Mouse (Mus musculus): ENCODE data around the gene Abcc8.

The Abcc8 gene

DNA sequence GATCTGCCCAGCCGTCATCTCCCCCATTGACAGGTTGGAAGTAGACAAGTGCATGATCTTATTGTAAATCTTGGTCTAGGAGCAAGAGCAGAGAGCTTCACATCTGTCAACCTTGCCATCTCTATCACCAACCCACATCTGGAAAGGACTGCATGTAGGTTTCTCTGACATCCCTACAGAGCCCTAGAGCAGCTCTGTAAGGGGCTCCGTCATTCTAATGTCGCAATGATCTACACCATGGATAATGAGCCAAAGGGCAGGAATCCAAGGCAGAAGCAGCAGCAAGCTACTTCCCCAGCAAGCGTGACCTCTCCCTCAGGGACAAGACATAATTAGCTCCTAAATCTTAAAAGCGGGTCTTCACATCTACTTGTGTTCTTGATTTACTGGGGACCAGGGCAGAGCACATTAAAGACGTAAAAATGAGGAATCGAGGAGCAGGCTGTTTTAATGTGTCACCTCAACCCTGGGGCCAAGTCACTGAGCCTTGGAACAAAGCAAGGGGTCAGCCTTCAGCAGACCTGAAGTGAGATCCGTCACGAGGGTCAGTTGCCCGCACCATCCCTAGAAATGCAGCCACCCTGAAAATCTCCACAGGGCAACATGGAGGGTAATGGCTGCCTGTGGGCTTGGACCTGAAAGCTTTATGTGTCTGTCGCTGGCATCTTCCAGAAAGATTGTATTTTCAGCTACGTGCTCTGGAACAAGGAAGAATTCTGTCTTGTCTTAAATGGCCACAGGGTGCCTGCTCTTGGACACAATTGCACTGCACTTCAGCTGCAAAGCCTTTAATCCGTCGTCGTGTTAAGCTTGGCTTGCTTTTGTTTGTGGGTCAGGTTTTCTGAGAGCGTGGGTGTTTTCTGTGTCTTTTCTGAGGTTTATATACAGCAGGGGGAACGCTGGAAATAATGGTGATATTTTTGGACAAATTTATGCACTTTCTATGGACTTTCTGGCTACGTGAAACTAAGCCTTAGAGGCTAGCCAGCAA lies 25.0 kb downstream of the Abcc8 start:
- DNase-seq, result no peak

DNA sequence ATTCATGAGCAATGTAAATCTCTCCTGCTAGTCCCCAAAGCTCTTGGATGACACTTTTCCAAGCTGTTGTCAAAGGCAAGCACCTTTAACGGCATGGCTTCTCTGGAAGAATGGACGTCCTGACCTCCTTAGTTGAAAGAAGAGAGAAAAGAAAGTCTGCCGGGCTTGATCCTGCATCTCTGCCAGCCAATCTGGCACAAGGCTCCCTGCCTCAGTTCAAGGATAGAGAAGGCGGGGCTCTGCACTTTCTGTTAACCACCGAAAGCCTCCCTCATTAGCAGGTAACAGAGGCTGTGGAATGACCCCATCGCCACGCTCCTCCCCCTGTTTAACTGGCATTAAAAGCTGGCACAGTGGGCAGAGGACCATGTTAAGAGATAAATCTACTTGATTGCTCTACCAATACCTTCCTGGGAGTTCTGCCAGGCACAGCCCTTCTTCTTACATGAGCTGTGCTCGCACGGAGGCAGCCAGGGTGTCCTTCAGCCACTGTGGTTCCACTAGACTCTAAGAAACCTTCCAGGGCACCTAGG lies 26.9 kb downstream of the Abcc8 start:
- no peak for DNase-seq

DNA sequence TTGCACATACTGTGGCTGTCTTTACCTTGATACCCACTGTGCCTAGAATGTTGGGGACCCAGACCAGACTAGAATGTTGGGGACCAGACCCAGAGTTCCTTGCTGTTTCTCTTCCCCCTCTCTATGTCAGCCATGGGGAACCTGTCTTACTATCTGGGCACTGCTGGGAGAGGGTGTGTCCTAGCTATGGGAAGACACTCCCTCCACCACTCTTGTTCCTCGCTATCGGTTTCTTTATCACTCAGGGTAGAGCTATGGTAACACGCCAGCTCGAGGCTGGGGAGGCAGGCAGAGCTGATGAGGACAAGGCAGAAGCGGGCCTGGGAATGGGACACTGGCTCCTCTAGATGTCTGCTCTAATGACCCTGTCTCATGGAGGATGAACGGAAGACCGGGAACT lies 32.4 kb downstream of the Abcc8 start:
- DNase-seq, result no peak

DNA sequence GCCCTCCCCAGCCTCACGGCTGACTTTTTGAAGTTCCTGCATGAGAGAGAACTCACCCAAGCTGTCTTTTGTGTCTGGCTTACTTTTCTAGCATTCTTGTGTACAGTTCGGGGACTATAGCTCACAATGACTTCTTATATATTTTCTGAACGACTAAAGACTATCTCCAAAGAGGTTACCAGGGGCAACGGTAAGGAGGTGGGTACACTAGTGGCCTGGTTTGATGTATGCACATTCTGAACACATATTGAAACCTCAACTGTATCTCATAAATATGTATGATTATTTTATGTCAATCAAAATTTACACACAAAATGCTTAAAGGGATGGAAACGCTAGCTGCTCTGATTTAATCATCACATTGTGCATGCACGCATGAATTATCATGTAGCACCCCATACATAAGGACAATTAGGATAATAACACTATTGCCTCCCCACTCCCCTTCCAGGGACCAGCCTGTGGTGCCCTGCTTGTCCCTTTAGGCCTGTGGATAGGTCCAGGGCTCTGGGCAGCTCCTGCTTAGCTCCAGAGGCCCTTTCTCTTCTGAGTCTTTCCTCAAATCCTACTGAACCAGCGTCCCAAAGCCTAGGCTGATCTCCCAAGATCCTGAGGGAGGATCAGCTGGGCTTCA lies 33.0 kb downstream of the Abcc8 start:
- DNase-seq, result no peak

DNA sequence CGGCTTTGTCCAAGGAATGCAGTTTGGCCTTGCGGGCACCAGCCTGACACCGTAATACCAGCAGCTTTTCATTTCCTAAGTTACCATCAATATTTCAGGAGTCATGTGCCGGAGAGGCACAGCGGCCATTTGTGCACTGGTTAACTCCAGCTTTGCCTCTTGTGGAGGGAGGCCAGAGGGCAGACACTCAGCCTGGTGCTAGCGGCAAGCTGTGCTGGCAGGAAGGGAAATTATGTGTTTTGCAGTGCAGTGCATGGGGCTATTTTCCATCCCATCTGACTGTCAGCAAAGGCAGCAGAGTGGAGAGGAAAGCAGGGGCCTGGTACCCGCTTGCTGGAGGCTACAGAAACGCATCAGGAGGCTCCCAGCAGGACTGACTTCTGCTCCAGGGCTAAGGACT lies 35.8 kb downstream of the Abcc8 start:
- DNase-seq, result no peak

DNA sequence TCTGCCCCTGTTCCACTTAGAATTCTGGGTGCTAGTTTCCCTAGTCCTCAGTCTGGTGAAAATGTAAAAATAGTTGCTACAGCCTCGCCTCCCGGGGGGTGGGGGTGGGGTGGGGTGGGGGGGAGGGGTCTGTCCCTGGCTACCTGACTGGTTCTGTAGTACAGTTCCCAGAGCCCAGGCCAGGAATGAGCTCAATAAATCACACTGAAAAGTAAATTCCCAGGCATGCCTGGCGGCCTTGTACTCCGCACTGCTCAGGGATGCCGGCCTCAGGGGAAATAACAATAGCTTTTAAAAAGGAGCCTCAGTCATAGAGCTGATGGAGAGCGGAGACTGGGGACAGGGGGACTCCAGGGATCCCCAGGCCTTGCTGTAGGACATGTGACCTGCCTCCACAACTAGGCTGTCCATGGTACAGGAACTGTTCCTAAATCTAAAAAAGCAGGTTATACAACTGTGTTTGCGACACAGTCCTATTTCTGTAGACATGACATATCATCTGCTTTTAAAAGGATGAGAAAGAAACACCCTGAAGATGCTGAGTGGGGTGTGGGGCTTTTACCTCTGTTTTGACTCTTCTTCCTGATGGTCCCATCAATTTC lies 41.4 kb downstream of the Abcc8 start:
- no peak for DNase-seq

DNA sequence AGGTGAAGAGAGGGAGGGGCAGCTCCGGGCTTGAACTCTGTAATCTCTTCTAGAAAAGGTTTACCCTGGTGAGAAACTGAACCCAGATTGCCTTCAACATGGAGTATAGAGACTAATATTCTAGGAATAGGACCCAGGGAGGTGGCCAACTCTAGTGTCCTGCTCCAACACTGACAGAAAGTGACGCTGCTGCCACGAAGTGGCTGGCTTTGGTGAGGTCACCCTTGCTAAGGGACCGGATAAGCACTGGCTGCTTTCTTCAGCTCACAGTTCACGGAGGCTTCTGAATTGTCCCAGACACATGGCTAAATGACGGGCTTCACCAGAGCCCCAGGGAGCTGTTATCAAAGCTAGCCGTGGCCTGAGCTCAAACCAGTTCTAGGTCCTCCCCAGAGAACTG lies 46.0 kb downstream of the Abcc8 start:
- no peak for DNase-seq

DNA sequence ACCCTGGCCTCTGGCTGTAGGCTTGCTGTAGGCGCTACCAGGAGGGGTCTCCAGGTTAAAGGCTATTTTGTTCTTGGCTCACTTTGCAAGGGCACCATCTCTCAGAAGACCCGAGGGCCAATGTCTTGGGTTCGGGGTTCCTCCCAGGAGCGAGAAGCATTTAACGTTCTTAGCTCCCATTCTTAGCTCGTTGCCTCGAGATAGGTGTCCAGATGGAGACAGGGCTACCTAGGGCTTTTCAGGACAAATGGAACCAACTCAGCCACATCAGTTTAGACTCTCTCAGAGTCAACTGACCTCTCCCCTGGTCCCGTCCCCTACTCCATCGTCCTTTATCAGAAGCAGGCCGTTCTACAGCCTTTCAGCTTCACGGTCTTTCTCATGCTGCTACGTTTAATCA lies 47.6 kb downstream of the Abcc8 start:
- no peak for DNase-seq

DNA sequence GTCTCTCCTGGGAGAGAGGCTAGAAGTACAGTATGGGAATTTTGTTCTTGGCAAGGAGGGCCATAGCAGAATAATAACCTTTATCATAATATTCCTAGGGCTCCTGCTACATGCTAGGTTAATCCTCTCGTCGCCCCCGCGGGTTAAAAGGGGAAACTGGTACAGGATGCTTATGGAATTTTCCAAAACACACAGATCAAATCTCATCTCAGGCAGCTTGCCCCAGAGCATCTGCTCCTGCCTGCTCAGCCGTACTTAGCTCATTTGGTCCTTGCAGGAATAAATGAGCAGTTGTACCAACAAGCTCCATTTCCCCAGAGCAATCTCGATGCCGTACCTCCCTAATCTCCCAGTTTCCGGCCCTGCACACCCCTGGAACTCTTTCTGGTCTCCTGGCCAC lies 48.0 kb downstream of the Abcc8 start:
- no peak for DNase-seq

DNA sequence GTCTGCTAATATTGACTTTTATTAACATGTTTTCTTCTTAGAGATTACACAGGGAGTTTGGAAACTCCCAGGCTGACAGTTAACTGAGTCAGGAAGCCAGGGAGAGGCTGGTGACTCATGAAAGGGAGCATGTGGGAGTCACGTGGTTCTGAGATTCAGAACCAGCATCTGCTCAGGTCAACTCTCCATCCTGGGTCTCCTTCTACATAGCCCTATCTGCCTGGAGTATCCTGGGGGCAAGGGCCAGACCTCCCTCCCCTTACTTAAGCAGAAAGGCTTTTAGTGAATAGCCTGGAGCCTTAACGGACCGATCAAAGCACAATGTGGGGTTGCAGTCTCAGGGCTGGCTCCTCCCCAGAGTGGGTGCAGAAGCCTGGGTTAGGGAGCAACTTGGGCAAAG lies 48.6 kb downstream of the Abcc8 start:
- DNase-seq, result no peak

DNA sequence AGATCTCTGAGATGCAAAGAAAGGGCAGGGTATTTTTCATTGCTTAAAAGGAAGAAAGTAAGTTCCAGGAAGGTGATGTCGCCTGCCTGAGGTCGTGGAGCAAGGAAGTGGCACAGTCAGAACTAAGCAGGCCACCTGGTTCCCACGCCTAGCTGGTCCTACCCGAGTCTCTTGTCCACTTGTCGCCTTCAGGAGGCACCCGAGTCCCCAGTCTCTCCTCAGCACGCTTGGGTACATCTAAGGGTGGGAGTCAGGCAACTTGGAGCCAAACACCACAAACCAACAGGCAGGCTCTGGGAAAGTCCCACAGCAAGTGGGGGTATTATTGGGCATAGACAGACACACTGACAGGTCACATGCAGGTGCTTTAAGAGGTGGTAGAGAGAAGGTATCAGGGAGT lies 49.1 kb downstream of the Abcc8 start:
- DNase-seq, result no peak

DNA sequence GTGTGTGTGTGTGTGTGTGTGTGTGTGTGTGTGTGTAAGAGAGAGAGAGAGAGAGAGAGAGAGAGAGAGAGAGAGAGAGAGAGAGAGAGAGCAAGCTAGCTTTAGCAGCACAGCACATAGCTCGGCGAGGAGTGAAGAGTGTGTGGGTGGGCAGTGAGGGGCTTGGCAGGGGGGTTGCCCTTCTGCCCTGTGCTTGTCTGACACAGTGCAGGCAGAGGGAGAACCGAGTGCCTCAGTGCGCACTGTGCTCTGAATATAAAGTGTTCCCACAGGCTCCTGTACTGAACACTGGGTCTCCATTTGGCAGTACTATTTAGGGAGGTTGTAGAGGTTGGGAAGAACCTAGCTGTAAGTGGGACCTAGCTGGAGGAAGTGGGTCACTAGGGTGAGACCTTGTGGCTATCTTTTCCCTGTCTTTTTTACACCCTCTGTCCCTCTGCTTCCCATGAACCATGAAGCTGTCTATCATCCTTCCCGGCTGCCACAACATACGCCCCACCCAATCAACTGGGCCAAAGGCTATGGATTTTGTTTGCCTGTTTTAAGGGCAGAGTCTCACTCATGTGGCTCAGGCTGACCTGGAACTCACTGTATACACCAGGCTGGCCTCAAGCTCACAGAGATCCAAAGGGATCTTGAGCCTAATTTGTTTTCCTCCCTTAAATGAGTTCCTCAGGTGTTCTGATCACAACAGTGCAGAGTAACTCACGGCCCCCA lies 50.2 kb downstream of the Abcc8 start:
- DNase-seq, result no peak

DNA sequence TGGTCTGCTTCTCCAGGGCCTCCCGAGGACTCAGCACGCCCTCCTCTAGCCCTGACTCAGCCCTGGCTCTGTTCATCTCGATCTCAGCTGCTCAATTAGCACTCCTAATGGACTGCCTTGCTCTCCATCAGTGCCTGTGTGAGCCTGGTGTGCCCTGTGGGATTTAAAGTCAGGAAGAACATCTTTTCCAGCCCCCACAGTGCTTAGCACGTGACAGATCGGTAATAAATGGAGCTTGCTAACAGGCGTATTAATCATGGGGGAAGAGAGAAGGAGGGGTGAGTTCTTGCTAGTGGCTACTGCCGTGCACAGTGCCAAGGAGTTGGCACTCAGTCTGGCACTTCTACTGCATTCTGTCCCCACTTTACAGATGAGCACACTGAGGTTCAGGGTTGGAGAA lies 51.6 kb downstream of the Abcc8 start:
- DNase-seq, result no peak

DNA sequence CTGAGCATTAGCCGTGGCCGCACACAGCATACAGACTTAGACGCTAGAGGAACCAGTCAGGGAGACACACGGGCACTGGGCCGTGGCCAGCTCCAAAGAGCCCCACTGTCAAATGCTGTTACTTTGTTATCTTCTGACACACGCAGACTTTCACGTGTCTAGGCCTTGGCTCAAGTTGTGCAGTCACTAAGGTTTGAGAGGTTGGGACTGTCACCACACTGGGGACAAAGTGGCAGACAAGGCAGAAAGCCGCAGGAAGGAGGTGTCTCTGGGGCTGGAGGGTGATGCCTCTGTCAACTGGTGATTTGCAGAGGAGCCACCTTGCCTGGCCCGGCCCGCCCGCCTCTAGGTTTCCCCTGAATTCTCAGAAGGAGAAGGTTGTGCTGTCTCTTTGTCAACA lies 54.5 kb downstream of the Abcc8 start:
- no peak for DNase-seq

DNA sequence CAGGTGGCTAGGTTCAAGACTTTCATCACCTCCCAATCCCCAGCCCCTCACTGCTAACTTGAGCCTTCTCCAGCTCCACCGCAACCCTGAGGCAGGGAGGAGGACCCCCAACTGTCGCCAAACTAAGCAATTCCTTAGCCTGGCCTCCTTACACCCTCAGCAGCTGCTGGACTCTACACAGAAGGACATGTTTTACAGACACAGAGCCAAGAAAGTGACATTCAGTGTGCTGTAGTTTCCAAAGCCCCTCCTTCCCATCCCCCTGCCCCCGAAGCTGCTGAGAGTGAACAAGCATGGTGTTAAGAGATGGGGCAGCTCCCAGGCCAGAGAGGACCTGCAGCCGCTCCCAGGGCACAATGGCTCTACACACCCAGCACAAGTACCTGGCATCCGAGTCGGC lies 55.4 kb downstream of the Abcc8 start:
- DNase-seq, result no peak

DNA sequence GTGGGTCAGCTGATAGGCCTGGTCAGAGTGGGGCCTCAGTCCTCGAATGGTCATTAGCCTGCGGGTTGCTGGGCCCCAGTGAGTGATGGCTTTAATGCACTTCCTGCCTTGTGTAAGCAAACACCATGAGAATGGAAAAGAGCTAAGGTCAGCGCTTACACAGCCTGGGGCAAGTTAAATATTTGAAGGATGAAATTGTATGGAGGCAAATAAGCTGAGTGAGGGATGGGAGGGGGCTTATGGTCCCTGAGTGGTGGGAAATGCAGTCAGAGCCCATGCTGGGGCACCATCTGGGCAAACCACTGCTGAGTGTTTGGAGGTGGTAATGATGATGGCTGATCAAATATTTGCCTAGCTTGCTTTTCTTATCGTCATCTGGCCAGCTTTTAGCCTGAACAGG lies 56.9 kb downstream of the Abcc8 start:
- no peak for DNase-seq

DNA sequence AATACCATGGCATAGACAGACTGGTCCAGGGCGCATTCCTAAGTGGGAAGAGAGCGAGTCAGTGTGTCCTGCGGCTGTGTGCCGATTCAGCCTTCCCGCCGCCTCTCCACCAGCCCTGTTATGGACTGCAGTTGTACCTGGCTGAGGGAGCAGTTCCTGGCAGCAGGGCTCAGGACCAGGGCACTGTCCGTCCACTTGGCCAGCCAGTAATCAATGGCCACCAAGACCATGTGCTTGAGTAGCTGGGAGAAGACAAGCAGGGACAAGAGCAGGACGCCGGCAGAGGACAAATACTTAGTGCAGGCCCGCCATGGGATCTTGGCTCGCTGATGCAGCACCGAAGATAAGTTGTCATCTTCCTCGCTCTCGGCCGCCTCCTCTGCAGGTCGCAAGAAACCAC lies 62.8 kb downstream of the Abcc8 start:
- no peak for DNase-seq

DNA sequence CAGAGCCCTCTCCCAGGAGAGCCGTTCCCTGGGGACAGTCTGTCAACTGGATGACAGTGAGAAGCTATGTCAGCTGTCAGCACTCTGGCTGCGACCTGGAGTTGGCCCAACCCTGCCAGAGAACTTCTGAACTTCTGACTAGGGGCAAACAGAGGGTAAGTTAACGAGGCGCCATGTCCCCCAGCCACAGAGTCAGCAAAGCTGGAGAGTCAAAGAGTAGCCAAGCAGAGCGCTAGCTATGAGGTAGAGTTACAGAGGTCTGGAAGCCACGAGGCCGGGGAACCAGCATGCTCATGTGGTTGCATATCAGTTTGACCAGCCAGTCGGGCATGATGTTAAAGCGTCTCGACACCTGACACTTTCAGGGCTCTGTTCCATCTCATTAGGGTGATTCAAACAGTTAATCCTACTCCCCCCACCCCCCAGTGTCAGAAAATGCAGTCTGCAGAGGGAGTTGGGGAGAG lies 63.7 kb downstream of the Abcc8 start:
- no peak for DNase-seq

DNA sequence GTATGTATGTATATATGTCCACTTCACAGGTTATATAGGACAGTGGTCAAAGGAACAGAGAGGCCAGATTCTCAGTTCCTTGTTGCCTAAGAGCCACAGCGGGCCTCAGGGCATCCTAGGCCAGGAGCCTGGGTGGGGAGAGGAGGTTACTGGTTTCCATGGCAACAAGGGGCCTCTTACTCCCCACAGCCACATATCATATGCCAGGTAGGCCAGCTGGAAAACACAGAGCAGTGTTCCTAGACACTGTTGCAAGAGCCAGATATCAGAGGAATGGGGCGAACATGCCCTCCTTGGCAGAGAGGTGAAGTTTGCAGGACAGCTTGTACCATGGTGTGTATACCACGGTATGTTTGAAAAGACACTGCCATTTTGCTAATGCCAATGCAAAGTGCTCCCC lies 66.4 kb downstream of the Abcc8 start:
- DNase-seq, result no peak

DNA sequence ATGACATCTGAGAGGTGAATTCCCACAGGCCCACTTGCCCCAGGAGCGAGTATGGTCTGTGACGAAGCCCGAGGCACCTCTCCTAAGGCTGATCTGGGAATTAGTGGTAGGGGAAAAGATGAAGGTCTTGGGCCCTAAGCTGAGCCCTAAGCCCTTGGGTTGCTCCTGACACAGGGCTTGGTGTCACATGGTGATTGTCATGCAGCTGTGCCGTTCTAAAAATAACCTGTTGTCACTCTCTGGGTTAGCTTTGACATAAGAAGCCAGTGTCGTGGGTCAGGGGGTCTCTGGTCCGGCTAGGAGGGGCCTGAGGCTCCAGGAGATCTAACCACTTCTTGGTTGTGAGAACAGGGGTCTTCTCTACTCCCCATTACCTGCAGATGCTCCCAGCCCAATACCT lies 67.9 kb downstream of the Abcc8 start:
- DNase-seq, result no peak

DNA sequence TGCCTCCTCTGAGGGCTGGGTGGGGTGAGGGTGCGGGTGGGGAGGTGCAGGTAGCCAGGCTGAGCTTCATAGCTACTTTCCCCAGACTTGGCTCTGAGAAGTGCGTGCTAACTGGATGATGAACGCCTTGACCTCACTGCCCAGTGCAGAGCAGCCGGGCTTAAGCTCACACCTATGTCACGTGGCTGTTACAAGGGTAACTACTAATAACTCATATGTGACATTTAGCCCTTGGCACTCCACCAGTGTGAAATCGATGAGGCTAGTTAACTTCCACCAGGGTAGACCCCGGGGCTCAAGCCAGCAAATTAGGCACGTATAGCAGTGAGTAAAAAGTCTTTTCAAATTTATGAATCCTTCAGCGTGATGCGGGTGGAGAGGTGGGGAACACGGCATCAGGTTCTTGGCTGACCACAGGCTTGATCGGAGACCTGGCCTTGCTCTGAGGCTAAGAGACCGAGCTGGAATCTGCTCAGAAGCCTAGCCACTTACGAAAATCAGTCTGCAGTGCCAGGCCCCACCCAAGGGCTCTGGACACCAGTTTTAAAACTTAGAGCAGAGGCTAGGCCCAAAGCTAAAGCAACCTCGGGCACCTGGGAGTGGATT lies 68.5 kb downstream of the Abcc8 start:
- no peak for DNase-seq

DNA sequence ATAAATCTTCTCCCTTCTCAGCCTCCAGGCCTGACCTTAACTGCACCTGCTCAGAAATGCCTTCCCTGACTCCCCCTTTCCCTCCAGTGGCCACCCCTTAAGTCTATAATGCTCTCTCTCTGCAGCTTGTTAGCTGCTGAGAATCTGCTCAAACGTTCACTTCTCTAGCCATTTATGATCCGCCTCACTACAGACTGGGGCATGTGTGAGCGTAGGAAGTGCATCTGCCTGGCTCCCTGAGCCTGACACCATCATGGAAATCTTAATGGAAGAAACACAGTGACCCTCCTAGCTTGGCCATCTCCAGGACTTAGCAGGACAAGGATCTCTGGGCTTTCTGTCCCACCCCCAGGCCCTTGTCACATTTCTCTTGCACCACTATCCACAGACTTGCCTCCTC lies 69.8 kb downstream of the Abcc8 start:
- DNase-seq, result no peak

DNA sequence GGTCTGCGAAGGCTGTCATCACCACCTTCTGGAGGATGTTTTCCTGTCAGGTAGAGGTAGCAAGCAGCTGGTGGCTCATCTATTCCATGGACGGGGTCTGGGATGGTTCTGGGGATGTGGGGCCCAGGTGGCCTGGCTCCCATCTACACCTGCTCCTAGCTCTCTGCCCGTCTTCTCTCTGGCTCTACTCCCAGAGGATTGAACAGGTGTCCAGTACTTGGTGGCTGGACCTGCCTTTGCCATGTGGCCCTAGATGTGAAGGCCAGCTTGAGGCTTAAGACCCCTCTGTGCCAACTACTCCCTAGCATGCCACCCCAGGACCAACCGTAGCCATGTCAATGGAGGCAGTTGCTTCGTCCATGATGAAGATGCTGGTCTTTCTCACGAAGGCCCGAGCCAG lies 74.3 kb downstream of the Abcc8 start:
- DNase-seq, result no peak
